Mouse (Mus musculus) cerebellum, adult 9-10 months (tissue): ENCODE data around the gene Ccr7.

Source experiments
- DNase-seq: peaks from one replicate; pipeline ENCODE4 v3.0.0; 2022

Gene Ccr7

GRCm38 (mm10) chr11:99113111-99113510 lies 41.8 kb downstream of the Ccr7 start:
- DNase-seq = no peak

DNA sequence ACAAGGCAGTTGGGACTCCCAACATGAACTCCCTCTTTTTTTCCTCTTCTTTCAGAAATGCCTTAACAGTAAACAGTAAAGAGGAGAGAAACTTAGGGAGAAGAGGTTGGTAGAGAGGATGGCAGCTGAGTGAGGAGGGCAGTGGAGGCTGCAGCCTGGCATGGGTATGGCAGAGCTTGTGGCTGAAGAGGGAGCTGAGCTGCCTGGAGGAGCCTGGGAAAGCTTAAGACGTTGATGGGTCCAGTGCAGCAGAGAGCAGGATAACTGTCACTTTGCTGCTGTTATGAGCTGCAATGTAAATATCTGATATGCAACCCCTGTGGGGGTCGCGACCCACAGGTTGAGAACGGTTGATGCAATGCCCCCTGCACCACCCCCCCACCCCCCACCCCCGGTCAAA lies 42.2 kb downstream of the Ccr7 start:
- DNase-seq = no peak

DNA sequence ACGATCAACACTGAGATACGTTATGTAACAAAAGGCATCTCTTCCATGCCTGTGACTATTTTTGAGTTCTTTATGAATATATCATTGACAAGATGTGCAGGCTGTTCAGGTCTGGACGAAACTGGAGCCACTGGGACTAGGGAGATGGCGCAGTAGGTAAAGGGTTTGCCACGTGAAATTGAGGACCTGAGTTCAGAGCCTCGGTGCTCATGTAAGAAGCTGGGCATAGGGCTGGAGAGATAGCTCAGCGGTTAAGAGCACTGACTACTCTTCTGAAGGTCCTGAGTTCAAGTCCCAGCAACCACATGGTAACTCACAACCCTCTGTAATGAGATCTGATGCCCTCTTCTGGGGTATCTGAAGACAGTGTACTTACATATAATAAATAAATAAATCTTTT lies 43.2 kb downstream of the Ccr7 start:
- DNase-seq = no peak

- DNase-seq = no peak
These were observed 43.7 kb downstream of the Ccr7 start for GRCm38 (mm10) chr11:99111155-99111554.

DNA sequence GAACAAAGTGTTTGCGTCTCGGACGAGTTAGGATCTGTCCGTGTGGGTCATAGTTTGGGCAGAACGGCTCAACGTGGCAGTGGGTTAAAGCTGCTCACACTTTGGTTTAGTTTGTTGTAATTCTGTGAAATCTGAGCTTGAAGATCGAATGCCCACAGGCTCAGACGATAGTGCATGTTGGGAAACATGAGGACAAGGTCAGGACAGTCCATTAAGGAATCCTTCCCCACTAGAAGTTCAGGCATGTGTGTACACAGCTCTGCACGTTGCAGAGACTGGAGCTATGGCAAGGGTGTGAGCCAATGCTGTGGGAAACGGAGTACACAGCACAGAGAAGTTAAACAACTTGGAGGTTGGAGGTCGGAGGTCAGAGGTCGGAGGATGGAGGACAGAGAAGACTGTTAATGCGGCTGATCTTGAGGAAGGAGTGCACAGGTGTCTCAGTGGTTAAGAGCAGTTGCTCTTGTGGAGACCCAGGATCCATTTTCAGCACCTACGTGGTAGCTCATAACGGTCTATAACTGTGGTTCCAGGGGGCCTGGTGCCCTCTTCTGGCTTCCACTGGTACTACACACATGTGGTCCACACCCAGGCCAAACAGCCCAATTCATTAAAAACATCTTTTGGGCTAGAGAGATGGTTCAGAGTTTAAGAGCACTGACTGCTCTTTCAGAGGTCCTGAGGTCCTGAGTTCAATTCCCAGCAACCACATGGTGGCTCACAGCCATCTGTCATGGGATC lies 44.3 kb downstream of the Ccr7 start:
- no peak for DNase-seq

- no peak for DNase-seq
These were observed 46.6 kb downstream of the Ccr7 start for GRCm38 (mm10) chr11:99108296-99108695.

GRCm38 (mm10) chr11:99105981-99106726 lies 48.7 kb downstream of the Ccr7 start:
- DNase-seq = no peak

- DNase-seq = no peak
These were observed 50.1 kb downstream of the Ccr7 start for GRCm38 (mm10) chr11:99104609-99105410.

- no peak for DNase-seq
These were observed 52.2 kb downstream of the Ccr7 start for GRCm38 (mm10) chr11:99102575-99103270.

GRCm38 (mm10) chr11:99101693-99102092 lies 53.2 kb downstream of the Ccr7 start:
- no peak for DNase-seq

GRCm38 (mm10) chr11:99100215-99100614 lies 54.7 kb downstream of the Ccr7 start:
- no peak for DNase-seq

- no peak for DNase-seq
These were observed 55.4 kb downstream of the Ccr7 start for GRCm38 (mm10) chr11:99099516-99099915.

- no peak for DNase-seq
These were observed 56.0 kb downstream of the Ccr7 start for GRCm38 (mm10) chr11:99098924-99099323.

DNA sequence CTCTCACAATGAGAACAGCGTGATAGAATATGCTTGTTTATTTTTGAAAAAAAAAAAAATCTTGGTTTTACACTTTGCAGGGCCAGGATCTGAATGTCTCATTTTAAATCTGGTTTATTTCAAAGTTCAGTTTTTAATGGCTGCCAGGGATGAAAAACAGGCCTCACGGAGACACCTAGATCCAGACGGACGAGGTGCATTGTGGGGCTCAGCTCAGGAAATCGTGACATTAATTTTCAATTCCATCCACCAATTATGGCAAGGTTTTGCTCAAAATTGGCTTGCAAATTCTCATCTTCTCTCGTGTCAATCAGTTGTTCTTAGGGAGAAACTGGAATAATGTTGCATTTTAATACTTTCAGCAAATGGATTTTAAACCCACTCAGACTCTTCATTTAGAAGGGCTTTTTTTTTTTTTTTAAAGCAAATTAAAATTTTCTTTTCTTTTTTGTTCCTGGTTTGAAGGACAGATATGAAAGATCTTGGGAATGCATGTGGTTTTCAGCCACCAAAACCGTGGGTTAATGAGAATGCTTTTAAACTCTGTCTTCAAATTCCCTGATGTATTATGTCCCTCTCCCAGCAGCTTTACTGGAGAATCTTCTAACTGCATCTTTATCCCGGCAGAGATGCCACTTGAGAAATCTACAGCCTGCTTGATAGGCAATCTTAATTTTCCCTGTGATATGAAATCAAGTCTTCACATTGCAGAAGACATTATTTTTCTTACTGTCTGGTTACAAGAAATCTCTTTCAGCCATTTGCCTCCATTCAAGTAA lies 57.7 kb downstream of the Ccr7 start:
- DNase-seq = no peak

DNA sequence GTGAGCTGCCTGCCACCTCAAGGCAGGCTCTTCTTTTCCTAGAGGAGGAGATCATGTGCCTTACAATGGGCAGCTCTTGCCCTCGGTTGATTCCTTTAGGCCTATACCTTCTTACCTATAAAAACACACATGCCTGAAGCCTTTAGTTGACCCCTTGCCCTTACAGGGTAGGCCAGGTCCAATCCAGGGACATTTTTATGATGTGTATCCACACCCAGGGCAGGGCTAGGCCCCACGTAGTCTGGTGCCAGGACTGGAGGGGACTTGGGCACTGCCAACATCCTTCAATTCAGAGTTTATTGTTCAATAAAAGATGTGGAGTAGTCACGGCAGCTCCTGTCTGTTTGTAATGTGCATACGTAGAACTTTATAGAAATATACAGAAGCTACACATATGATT lies 58.5 kb downstream of the Ccr7 start:
- DNase-seq = no peak

- DNase-seq = no peak
These were observed 59.1 kb downstream of the Ccr7 start for GRCm38 (mm10) chr11:99095759-99096158.

- no peak for DNase-seq
These were observed 59.8 kb downstream of the Ccr7 start for GRCm38 (mm10) chr11:99094911-99095676.
